Mouse (Mus musculus) liver, postnatal 0 days (tissue): ENCODE results near the gene Brms1l. TPM values are rescaled to one million over a fixed set of nuclear protein-coding genes. Genes with fewer than 3 reads are reported as not detected.
"Not testable (repeated sequence)": the region's sequence is repeated elsewhere in the genome, so short reads cannot be mapped to it uniquely, and the experiment has no call there.

Experiments used
- ATAC-seq: fragments of 200-750 bp; cut with Nextera tagmentation; 2 replicates; pipeline ENCODE4 v1.8.0; 2017; ENCODE audit warnings: mild to moderate bottlenecking, moderate library complexity
- DNase-seq: peaks from one replicate; pipeline ENCODE4 v3.0.0-alpha.2; 2016
- H3K27ac ChIP-seq: fragments of 300-500 bp; sonication (generic); 2 replicates; pipeline ENCODE4 v1.5.1; 2014; ENCODE audit warnings: antibody characterized with exemption, moderate library complexity, mild to moderate bottlenecking, low read depth
- H3K27me3 ChIP-seq: fragments of 300-500 bp; sonication (generic); 2 replicates; pipeline ENCODE4 v1.6.1; 2014; ENCODE audit warnings: low read length, control low read depth, mixed read lengths; ENCODE audit not compliant: insufficient read depth
- H3K36me3 ChIP-seq: fragments of 300-500 bp; sonication (generic); replicated peaks from 2 replicates; pipeline ENCODE4 v1.6.1; 2014; ENCODE audit warnings: mild to moderate bottlenecking, control low read depth, low read length, moderate library complexity, mixed read lengths; ENCODE audit not compliant: insufficient read depth
- H3K4me1 ChIP-seq: fragments of 300-500 bp; sonication (generic); 2 replicates; pipeline ENCODE4 v1.6.1; 2014; ENCODE audit warnings: antibody characterized with exemption, mild to moderate bottlenecking, control low read depth; ENCODE audit not compliant: insufficient read depth
- H3K4me2 ChIP-seq: fragments of 300-500 bp; sonication (generic); 2 replicates; pipeline ENCODE4 v1.6.1; 2014; ENCODE audit warnings: low read depth, mild to moderate bottlenecking, low read length, moderate library complexity, mixed read lengths
- H3K4me3 ChIP-seq: fragments of 300-500 bp; sonication (generic); 2 replicates; pipeline ENCODE4 v1.5.1; 2014; ENCODE audit warnings: low read depth, low read length
- H3K9ac ChIP-seq: fragments of 300-500 bp; sonication (generic); replicated peaks from 2 replicates; pipeline ENCODE4 v1.6.1; 2014; ENCODE audit warnings: mild to moderate bottlenecking, moderate library complexity
- H3K9me3 ChIP-seq: fragments of 300-500 bp; sonication (generic); 2 replicates; pipeline ENCODE4 v1.6.1; 2016; ENCODE audit warnings: mild to moderate bottlenecking, control low read depth, low read length, mixed read lengths
- CTCF ChIP-seq: sonication (generic); IDR thresholded peaks from 2 replicates; pipeline ENCODE4 v1.5.1; 2016; ENCODE audit warnings: antibody characterized with exemption, low read depth
- EP300 ChIP-seq: IDR thresholded peaks from 2 replicates; pipeline ENCODE4 v1.6.1; 2016; ENCODE audit warnings: antibody characterized with exemption, low read depth, mild to moderate bottlenecking
- WGBS: fragments of 180-500 bp; shearing (Covaris S2); extraction: QIAGEN DNeasy Blood & Tissue Kit; methylation state at CpG from one replicate; pipeline ENCODE4 v1.1.7; 2014; ENCODE audit not compliant: insufficient replicate concordance; 5-methylcytosine and 5-hydroxymethylcytosine counted together
- polyA plus RNA-seq: library from polyadenylated mRNA; unstranded; fragments of >200 nt; fragmentation: Nextera tagmentation; extraction: Ambion mirVana; gene quantifications from 2 replicates; pipeline ENCODE4 v1.2.1, GENCODE M21; 2015

Brms1l gene
- polyA plus RNA-seq, result 5.3 and 6.9 TPM in 2 replicates

DNA sequence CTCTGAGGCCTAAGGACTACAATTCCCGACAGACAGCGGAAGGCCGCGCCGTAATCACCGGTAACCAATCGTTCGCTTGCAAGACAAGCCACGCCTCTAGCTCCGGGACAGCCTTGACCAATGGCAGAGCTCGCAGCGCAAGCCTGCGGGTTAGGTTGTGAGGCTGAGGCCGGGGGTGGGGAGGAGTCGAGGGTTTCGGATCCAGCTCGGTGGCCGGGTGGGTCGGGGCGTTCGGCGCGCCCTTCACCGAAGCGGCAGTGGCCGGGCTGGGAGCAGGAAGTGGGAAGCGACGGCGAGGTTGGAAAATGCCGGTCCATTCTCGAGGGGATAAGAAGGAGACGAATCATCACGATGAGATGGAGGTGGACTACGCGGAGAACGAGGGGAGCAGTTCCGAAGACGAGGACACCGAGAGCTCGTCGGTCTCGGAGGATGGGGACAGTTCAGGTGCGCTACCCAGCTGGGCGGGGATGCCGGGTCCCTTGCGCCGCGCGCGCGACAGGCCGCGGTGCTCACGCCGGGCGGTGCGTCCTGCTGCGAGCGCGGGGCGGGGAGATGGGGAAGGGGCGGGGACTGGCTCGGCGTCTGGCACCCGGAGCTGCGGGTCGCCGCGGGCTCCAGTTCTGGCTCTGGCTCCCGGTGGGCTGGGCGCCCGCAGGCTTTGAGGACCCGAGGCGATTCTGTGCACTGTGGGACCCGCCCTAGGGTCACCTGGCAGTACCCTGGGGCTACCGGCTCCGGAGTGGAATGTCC lies at the start of gene Brms1l:
TSS of gene Brms1l (plus strand) at position 126 of the 753 bp plus-strand sequence.
- Histone ChIP-seq H3K36me3 (no peaks in the 10 kb centered on the region), H3K9me3 (no peaks in the 10 kb centered on the region), H3K27me3 (no peaks in the 10 kb centered on the region), H3K4me2 (peak within 1 kb of the TSS; percentile 68), H3K9ac (peak within 1 kb of the TSS; percentile 78), H3K27ac (peak within 1 kb of the TSS; percentile 86), H3K4me1 (0 out of 2 replicates have a peak, but pooled peaks cover 2% of the 10 kb centered on the region), H3K4me3 (peak within 1 kb of the TSS; percentile 87)
- peak; percentile 99 for ATAC-seq
- no peak for TF ChIP-seq CTCF
- no peak for TF ChIP-seq EP300
- peak; percentile 96 for DNase-seq
- WGBS, result under 1% methylated on average over 66 of the region's 77 CpGs

DNA sequence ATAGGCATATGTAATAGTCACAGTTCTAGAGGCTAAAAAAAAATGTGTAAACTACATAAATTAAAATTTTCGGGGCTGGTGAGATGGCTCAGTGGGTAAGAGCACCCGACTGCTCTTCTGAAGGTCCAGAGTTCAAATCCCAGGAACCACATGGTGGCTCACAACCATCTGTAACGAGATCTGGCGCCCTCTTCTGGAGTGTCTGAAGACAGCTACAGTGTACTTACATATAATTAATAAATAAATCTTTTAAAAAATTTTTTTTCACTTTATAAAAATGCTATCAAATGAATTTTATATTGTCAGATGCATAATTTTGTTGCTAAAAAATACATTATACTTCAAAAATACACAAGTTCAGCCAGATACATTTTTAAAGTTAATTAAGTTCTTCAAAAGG lies 41.6 kb upstream of the Brms1l start:
- H3K27ac ChIP-seq, H3K4me3 ChIP-seq, H3K27me3 ChIP-seq, H3K9me3 ChIP-seq, H3K4me2 ChIP-seq, H3K9ac ChIP-seq, H3K4me1 ChIP-seq, ATAC-seq, DNase-seq, H3K36me3 ChIP-seq: not testable (repeated sequence)
- whole genome bisulfite sequencing, result 77% methylated on average over 4 of the region's 4 CpGs

DNA sequence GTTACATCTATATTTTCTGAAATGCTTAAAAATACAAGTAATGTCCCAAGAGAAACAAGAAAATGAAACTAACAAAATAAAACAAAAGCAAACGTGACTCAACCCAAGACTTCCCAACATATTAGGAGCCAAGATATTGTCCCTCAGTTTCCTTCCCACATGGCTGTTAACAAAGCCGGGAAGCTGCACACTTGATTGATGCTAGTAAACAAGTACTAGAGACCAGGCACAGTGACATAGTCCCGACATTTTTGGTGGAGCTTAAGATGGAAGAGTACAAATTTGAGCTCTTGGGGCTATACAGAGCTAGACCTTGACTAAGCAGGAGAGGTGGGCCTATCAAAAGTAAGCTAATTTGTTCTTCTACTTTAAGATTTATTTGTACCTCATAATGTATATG lies 39.0 kb upstream of the Brms1l start:
- no peak overlapping the region for H3K4me2 ChIP-seq
- no peak overlapping the region for H3K27ac ChIP-seq
- no peak for TF ChIP-seq EP300
- TF ChIP-seq CTCF, result no peak
- H3K36me3 ChIP-seq, result 0 out of 2 replicates have a peak, but pooled peaks cover 2% of the 10 kb centered on the region
- no peak overlapping the region for H3K9ac ChIP-seq
- DNase-seq, result no peak
- 75% methylated on average over 3 of the region's 3 CpGs for WGBS
- no peak overlapping the region for H3K4me3 ChIP-seq
- no peaks in the 10 kb centered on the region for H3K9me3 ChIP-seq
- no peak for ATAC-seq
- H3K27me3 ChIP-seq, result no peaks in the 10 kb centered on the region
- no peaks in the 10 kb centered on the region for H3K4me1 ChIP-seq

- ATAC-seq, result no peak
- Histone ChIP-seq H3K36me3 (0 out of 2 replicates have a peak, but pooled peaks cover 2% of the 10 kb centered on the region), H3K9me3 (no peaks in the 10 kb centered on the region), H3K4me2 (no peak overlapping the region), H3K27me3 (no peaks in the 10 kb centered on the region), H3K27ac (no peak overlapping the region), H3K4me3 (no peak overlapping the region), H3K4me1 (no peaks in the 10 kb centered on the region), H3K9ac (no peak overlapping the region)
- WGBS, result 63% methylated on average over 4 of the region's 4 CpGs
- no peak for DNase-seq
- TF ChIP-seq CTCF (no peak), EP300 (no peak)
Measured at GRCm38 (mm10) chr12:55798745-55799144, 37.4 kb upstream of the Brms1l start.

DNA sequence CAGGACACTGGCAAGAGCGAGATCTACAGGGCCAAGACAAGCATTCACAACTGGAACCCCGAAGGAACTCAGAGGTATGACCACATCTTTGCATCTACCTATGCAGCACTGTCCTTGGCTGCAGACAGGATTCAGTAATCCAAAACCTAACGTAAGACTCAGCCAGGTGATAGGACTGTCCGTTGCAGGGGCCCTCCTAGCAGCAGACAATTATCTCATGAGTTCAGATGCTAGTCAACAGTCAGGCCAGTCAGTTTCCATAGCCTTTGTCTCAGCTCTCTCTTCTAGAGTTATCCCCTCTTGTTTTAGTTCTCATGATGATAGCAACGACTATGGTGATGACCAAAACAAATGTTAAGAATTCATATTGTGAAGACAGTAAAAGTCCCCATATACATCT lies 36.0 kb upstream of the Brms1l start:
- no peaks in the 10 kb centered on the region for H3K36me3 ChIP-seq

DNA sequence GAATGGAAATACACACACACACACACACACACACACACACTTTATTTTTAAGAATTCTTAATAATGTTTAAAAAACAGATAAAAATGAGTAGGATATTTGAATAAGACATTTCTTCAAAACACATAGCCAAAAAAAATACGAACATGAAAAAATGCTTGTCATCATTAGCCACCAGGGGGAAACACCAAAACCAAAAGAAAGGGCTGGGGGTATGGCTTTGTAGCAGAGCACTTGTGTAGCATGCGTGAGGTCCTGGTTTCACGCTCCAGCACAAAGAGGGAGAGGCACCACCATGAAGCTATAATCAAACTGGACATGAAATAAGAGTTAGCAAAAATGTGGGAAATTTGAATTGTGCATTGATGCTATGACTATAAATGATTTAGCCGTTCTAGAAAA lies 35.0 kb upstream of the Brms1l start:
- Histone ChIP-seq H3K27ac (no peak overlapping the region), H3K27me3 (no peaks in the 10 kb centered on the region), H3K9me3 (no peaks in the 10 kb centered on the region), H3K36me3 (no peaks in the 10 kb centered on the region), H3K4me3 (no peak overlapping the region), H3K4me2 (no peak overlapping the region), H3K9ac (no peak overlapping the region), H3K4me1 (no peaks in the 10 kb centered on the region)
- ATAC-seq (no peak), DNase-seq (no peak)
- TF ChIP-seq EP300 (no peak), CTCF (peak; percentile 15; the same call in 1 of the 2 replicates)
- WGBS, result 79% methylated on average over 4 of the region's 4 CpGs

More for the DNA sequence above, 36.0 kb upstream of the Brms1l start:
- Histone ChIP-seq H3K4me1 (no peaks in the 10 kb centered on the region), H3K9me3 (no peaks in the 10 kb centered on the region), H3K27me3 (no peaks in the 10 kb centered on the region), H3K27ac (no peak overlapping the region), H3K4me2 (no peak overlapping the region), H3K4me3 (no peak overlapping the region), H3K9ac (no peak overlapping the region)
- 66% methylated on average over 5 of the region's 5 CpGs for WGBS
- no peak for ATAC-seq
- no peak for DNase-seq
- TF ChIP-seq CTCF (no peak), EP300 (no peak)
